Mouse (Mus musculus) R1 (cell line): Measurements from ENCODE around the gene Treml2.

Experiments used
- DNase-seq: peaks from one replicate; pipeline ENCODE4 v3.0.0-alpha.2; 2018; ENCODE audit warnings: low read depth, low spot score

Gene Treml2

DNA sequence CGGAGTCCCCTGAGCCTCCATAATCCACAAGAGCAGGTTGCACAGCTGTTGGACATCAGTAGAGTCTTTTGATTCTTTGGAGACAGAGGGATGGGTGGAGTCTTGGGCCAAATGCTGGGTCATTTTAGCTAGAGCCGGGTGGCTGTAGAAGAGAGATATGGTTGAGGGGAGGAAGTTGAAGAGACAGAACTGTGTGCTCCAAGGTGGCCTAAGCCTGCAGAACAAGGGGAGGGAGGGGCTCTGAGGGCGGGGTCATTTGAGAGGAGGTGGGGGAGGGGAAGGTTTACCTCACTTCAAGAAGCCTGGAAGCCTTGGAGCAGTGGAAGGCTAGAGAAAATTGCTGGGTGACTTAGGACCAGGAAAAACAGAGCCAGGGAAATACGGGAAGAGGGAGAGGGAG is at the start of gene Treml2:
Gene Treml2 (plus strand): TSS at position 296 of the 400 bp plus-strand sequence.
- DNase-seq, result peak; percentile 63

- DNase-seq, result no peak
Measured at GRCm38 (mm10) chr17:48249501-48249900, 49.8 kb upstream of the Treml2 start.

GRCm38 (mm10) chr17:48250631-48251030 is 48.7 kb upstream of the Treml2 start:
- no peak for DNase-seq

DNA sequence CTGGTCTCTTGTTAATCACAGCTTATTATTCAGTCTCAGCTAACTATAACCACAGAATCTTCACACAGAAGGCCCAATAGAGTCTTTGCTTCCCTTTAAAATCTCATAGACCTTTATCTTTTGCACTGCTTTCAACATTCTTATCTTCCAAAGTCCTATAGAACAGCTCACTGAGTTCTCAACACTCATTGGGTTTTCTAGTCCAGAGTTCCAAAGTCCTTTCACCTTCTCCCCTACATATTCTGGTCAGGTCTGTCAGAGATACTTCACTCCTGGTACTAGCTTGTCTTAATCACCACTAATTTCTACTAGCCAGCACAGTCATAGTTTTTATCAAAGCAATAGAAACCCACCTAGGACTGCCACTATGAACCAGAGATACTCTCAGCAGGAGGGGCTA is 42.7 kb upstream of the Treml2 start:
- DNase-seq, result no peak

DNA sequence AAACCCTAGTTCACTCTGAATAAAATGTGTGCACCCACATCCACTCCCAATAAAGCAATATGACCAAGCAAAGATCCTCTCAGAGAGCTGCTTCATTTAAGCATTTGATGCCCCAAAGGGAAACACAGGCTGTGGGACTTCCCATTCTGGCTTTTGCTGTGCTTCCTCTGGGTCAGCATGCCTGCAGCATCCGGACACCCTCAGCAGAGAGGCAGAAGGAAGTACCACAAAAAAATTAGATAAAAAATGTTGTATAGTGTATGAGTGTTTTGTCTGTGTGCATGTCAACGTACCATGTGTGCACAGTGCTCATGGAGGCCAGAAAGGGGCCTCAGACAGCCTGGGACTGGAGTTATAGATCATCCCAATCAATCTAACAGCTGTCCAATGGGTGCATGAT is 37.4 kb upstream of the Treml2 start:
- DNase-seq, result no peak

- DNase-seq, result no peak
Measured at GRCm38 (mm10) chr17:48263741-48264362, 35.4 kb upstream of the Treml2 start, which contains the start of gene Treml4. Gene Treml4 (plus strand): TSS chr17:48264295.

- no peak for DNase-seq
Measured at GRCm38 (mm10) chr17:48264662-48265061, 34.6 kb upstream of the Treml2 start.

DNA sequence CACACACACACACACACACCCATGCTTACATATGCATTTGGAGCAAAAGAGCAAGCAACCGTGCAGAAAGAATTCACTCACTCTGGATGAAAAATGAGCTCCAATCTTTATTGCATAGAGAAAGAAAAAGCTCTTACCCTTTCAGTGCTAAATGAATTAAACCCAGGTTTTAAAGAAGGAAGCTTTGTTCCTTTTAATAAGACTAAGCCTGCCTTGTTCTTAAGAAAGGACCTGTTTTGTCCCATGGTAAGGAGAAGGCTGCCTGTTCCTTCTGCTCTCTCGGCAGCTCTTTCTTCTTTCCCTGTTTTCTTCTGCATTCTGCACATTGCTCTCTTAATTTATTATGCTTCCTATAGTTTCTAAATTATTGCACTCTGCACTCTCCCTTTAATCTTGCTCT is 33.2 kb upstream of the Treml2 start:
- DNase-seq, result no peak

- DNase-seq, result no peak
Measured at GRCm38 (mm10) chr17:48266610-48267304, 32.5 kb upstream of the Treml2 start.

GRCm38 (mm10) chr17:48267591-48267990 is 31.7 kb upstream of the Treml2 start:
- no peak for DNase-seq

GRCm38 (mm10) chr17:48268276-48268675 is 31.0 kb upstream of the Treml2 start:
- DNase-seq, result no peak

DNA sequence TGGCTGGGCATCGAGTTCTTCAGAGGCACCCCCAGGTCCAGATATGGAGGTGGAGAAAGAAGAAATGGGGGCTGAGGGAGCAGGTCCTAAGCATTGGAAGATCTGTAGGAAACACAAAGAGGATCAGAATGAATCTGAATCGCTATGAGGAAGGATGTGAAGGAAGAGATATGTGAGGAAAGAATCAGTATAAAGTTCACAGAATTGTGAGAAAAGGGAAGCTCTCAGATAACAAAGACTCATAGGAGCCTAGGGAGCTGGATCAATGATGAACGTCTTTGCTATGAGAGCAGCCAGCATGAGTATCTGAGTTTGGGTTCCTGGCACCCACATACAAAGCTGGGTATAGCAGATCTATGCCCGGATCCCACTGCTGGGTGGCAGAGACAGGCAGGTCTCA is 29.5 kb upstream of the Treml2 start:
- DNase-seq, result no peak

DNA sequence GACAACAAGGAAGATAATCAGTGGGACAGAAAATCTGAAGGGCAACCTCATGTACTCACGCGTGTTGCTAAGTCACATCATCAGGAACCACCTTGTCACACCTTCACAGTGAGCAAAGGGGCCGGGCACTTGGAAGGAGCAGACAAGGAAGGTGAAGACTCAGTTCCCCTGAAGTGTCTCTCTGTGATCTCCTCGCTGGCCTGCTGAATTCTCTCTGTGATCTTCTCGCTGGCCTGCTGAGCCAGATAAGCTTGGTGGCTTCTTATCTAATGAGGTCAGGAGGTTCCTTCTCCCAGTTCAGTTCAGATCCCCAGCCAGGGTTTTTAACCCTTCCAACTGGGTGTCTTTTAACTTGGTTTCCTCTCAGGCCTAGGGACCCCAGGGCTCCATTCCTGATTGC is 27.1 kb upstream of the Treml2 start:
- no peak for DNase-seq

DNA sequence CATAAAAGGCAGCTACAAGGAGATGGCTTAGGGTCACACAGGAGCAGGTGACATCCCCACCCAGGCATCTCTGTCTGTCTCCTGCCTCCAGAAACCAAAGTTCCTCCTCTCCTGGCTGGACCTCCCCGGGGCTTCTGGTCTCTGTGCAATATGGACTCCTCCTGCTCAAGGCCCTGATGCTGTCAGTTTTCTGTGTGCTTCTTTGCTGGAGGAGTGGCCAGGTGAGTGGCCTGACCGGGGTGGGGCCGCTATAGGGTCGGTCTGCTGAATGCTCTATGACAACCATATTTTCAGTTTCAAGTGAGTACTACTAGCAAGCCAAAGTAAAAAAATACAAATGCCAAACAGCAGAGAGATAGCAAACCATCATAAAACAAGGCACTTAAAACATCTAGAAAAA is 26.7 kb upstream of the Treml2 start:
- no peak for DNase-seq

- no peak for DNase-seq
Measured at GRCm38 (mm10) chr17:48274098-48274497, 25.2 kb upstream of the Treml2 start.

GRCm38 (mm10) chr17:48274885-48275284 is 24.4 kb upstream of the Treml2 start:
- DNase-seq, result peak; percentile 89

- DNase-seq, result peak; percentile 60
Measured at GRCm38 (mm10) chr17:48275736-48276135, 23.6 kb upstream of the Treml2 start.

GRCm38 (mm10) chr17:48278381-48278780 is 20.9 kb upstream of the Treml2 start:
- no peak for DNase-seq

- DNase-seq, result no peak
Measured at GRCm38 (mm10) chr17:48279002-48279401, 20.3 kb upstream of the Treml2 start.

DNA sequence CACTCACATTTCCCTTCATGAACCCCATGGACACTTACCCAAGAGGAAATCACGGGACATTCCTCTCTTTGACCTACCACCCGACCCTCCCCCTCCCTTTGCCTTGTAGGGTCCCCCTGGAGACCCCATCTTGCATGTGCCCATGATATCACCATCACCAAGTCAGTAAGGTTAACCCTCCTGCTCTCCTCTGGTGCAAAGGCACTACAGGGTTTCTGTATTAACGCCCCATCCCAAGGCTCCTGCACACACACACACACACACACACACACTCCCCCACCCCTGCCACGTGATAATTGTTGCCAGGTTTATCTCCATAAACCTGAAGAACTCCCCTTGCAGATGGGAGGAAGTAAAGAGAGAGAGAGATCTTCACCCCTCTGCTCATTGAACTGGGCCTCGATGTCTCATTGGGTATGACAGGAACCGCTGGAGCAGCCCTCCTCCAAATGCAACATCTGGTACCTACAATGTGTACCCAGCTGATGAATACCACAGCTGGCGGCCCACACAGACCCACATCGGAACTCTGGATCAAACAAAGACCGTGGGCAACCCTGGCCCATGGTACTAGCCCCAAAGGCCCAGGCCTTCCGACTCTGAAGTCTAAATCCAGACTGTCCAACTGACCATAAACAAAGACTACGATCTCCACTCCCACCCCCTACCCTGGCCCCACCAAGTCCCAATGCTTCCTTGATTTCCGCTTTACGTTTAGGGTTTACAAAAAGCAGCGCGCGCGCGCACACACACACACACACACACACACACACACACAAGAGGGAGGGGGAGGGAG is 18.2 kb upstream of the Treml2 start:
- no peak for DNase-seq

DNA sequence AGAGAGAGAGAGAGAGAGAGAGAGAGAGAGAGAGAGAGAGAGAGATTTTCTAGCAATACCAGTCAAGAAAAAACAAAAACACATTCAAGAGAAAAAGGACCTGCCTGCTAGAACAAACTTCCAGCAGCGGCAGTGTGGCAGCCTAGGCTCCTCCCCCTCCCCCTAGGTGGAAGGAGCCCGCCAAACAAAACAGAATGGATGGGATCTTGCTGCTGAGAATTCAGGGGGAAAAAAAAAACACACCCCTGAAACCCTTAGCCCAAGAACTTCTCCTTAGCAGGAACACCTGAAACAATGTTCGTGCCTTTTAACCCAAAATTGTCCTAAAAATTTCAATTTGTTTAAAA is 17.6 kb upstream of the Treml2 start:
- peak; percentile 60 for DNase-seq

DNA sequence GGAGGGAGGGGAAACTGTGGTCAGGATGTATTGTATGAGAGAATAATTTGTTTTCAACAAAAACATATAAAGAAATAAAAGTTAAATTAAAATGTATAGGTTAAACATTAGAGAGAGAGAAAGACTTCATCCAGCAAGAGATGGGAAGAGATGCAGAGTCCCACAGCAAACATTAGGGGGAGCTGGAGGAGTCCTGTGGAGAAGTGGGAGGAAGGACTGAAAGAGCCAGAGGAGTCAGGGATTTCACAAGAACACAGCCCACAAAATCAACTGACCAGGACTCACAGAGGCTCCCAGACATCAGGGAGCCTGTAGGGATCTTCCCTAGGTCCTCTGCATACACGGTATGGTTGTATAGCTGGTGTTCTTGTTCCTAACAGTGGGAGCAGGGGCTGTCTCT is 12.5 kb upstream of the Treml2 start:
- peak; percentile 63 for DNase-seq

DNA sequence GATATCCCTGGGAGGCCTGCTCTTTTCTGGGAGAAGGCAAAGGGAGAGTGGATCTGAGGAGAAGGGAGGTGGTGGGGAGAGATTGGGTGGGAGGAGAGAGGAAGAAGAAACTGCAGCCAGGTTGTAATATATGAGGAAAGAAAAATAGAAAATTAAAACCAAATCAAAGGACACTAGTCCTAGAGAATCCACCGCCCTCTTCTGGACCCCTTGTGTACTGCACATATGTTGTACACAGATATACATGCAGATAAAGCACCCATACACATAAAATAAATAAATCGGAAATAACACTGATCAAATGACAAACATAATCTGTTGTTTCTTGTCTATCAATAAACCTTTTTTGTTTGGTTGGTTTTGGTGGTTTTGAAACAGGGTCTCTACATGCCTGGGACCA is 12.0 kb upstream of the Treml2 start:
- peak; percentile 37 for DNase-seq
